Mouse (Mus musculus) forebrain, postnatal 0 days (tissue): ENCODE measurements around the gene Apobr. TPM values are rescaled to one million over a fixed set of nuclear protein-coding genes. Genes with fewer than 3 reads are reported as not detected.

Experiments used
- ATAC-seq: fragments of 200-750 bp; cut with Nextera tagmentation; 2 replicates; pipeline ENCODE4 v1.8.0; 2017; ENCODE audit warnings: mild to moderate bottlenecking, moderate library complexity
- DNase-seq: peaks from one replicate; pipeline ENCODE4 v3.0.0-alpha.2; 2015
- H3K27ac ChIP-seq: fragments of 300-500 bp; sonication (generic); 2 replicates; pipeline ENCODE4 v1.5.1; 2014; ENCODE audit warnings: low read depth, mild to moderate bottlenecking, antibody characterized with exemption, low read length, moderate library complexity, mixed read lengths
- H3K27me3 ChIP-seq: fragments of 300-500 bp; sonication (generic); 2 replicates; pipeline ENCODE4 v1.6.1; 2014; ENCODE audit warnings: mild to moderate bottlenecking, low read length, mixed read lengths; ENCODE audit not compliant: insufficient read depth
- H3K36me3 ChIP-seq: fragments of 300-500 bp; sonication (generic); 2 replicates; pipeline ENCODE4 v1.6.1; 2014; ENCODE audit warnings: mild to moderate bottlenecking, moderate library complexity; ENCODE audit not compliant: insufficient read depth
- H3K4me1 ChIP-seq: fragments of 300-500 bp; sonication (generic); 2 replicates; pipeline ENCODE4 v1.6.1; 2014; ENCODE audit warnings: antibody characterized with exemption; ENCODE audit not compliant: insufficient read depth
- H3K4me2 ChIP-seq: fragments of 300-500 bp; sonication (generic); 2 replicates; pipeline ENCODE4 v1.6.1; 2014; ENCODE audit warnings: low read depth, mild to moderate bottlenecking, moderate library complexity
- H3K4me3 ChIP-seq: fragments of 300-500 bp; sonication (generic); 2 replicates; pipeline ENCODE4 v1.5.1; 2014; ENCODE audit warnings: low read depth, low read length, mixed read lengths
- H3K9ac ChIP-seq: fragments of 300-500 bp; sonication (generic); 2 replicates; pipeline ENCODE4 v1.6.1; 2014; ENCODE audit warnings: mild to moderate bottlenecking
- H3K9me3 ChIP-seq: fragments of 300-500 bp; sonication (generic); 2 replicates; pipeline ENCODE4 v1.6.1; 2016; ENCODE audit warnings: low read length
- CTCF ChIP-seq: sonication (generic); IDR thresholded peaks from 2 replicates; pipeline ENCODE4 v1.5.1; 2016; ENCODE audit warnings: antibody characterized with exemption, control low read depth, low read depth
- WGBS: fragments of 180-500 bp; shearing (Covaris S2); extraction: QIAGEN DNeasy Blood & Tissue Kit; methylation state at CpG from one replicate; pipeline ENCODE4 v1.1.7; 2014; 5-methylcytosine and 5-hydroxymethylcytosine counted together
- polyA plus RNA-seq: library from polyadenylated mRNA; unstranded; fragments of >200 nt; fragmentation: Nextera tagmentation; extraction: Ambion mirVana; gene quantifications from 2 replicates; pipeline ENCODE4 v1.2.1, GENCODE M21; 2015
- total RNA-seq: library from RNA; depleted of rRNA; stranded (reverse); fragments of >200 nt; gene quantifications from 2 replicates; pipeline ENCODE4 v1.2.3, GENCODE M21; 2014

The Apobr gene
- total and polyA plus RNA-seq, 2 experiments from 2014 or later: 0.33 to 0.39 TPM

- Histone ChIP-seq H3K4me1 (peaks cover 9% of the 10 kb centered on the region), H3K27ac (peak overlapping the region; percentile 92), H3K9me3 (no peaks in the 10 kb centered on the region), H3K36me3 (no peaks in the 10 kb centered on the region), H3K4me3 (peak overlapping the region; percentile 66), H3K27me3 (0 out of 2 replicates have a peak, but pooled peaks cover 3% of the 10 kb centered on the region), H3K9ac (peak overlapping the region; percentile 55), H3K4me2 (peak overlapping the region; percentile 80)
- peak; percentile 94 for DNase-seq
- no peak for TF ChIP-seq CTCF
- peak; percentile 95 for ATAC-seq
- under 1% methylated on average over 22 of the region's 22 CpGs for WGBS
These were observed 1.5 kb upstream of the Apobr start for GRCm38 (mm10) chr7:126583251-126583709.

DNA sequence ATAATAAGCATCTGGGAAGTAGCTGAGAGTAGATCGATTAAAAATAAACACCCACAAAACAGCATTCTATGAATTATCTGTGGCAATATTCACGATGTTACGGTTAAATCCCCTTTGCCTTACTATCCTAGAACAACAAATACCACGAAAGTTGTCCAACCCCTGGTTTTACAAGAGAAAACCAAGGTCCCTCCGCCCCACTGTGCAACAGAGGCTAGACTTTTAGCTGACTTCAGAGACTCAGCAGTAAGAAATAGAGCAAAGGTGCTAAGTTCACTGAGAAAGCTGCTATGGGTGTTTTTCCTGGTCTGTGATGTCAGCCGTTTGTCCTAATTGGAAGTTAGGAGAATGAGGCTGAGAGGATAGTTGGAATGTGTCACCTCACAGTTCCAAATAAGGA is 981 bp upstream of the Apobr start:
- Histone ChIP-seq H3K27ac (peak overlapping the region; percentile 92; the same call in 1 of the 2 replicates), H3K9ac (peak overlapping the region; percentile 55), H3K36me3 (no peaks in the 10 kb centered on the region), H3K4me2 (peak overlapping the region; percentile 80), H3K4me3 (peak overlapping the region; percentile 66), H3K4me1 (peaks cover 9% of the 10 kb centered on the region), H3K27me3 (0 out of 2 replicates have a peak, but pooled peaks cover 3% of the 10 kb centered on the region), H3K9me3 (no peaks in the 10 kb centered on the region)
- no peak for ATAC-seq
- no peak for TF ChIP-seq CTCF
- no peak for DNase-seq
- 65% methylated on average over 6 of the region's 6 CpGs for WGBS

DNA sequence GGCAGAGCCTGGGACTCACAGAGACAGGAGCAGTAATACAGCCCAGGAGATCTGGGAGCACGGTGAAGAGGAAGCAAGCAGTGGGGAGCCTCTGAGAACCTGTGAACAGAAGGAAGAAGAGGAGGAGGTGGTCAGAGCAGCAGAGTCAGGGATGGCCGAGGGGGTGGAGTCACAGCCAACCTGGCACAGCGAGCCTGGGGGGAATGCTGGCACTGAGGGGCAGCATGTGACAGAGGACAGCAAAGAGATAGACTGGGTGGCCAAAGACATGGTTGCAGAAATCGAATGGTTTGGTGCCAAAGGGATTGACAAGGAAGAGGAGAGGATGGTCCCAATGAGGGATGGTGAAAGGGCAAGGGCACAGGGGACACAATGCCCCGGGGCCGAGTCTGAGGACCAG is 975 bp downstream of the Apobr start, which contains the start of gene Cln3:
Gene Cln3 (minus strand): TSS at position 101 of the 400 bp plus-strand sequence.
- H3K4me3 ChIP-seq: no peak within 1 kb of the TSS
- H3K9me3 ChIP-seq: no peaks in the 10 kb centered on the region
- no peak for ATAC-seq
- H3K27me3 ChIP-seq: 0 out of 2 replicates have a peak, but pooled peaks cover 3% of the 10 kb centered on the region
- DNase-seq: no peak
- WGBS: 81% methylated on average over 6 of the region's 6 CpGs
- H3K9ac ChIP-seq: no peak within 1 kb of the TSS
- no peak for TF ChIP-seq CTCF
- no peak within 1 kb of the TSS for H3K27ac ChIP-seq
- no peak within 1 kb of the TSS for H3K4me2 ChIP-seq
- H3K4me1 ChIP-seq: peaks cover 9% of the 10 kb centered on the region
- H3K36me3 ChIP-seq: no peaks in the 10 kb centered on the region

DNA sequence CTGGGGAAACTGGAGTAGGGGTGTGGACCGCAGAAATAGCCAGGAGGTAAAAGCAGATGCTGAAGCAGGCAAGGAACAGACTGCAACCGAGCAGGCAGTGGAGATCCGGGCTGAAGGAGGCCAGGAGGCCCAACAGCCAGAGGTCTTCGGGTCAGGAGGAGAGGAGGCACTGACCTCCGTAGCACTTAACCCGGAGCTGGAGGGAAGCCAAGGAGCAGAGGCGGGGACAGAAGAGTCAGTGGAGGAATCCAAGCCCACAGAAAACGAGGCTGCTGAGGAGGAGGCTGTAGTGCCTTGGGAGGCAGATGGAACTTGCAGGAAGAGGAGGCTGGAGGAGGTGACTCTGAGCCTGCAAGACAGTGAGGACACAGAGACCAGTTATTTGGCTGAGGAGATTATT is 2.1 kb downstream of the Apobr start:
- Histone ChIP-seq H3K9ac (no peak overlapping the region), H3K36me3 (no peaks in the 10 kb centered on the region), H3K27ac (no peak overlapping the region), H3K9me3 (no peaks in the 10 kb centered on the region), H3K4me3 (no peak overlapping the region), H3K27me3 (0 out of 2 replicates have a peak, but pooled peaks cover 3% of the 10 kb centered on the region), H3K4me1 (peaks cover 8% of the 10 kb centered on the region), H3K4me2 (no peak overlapping the region)
- TF ChIP-seq CTCF: no peak
- no peak for ATAC-seq
- no peak for DNase-seq
- WGBS: 68% methylated on average over 8 of the region's 8 CpGs

GRCm38 (mm10) chr7:126587779-126588178 is 3.0 kb downstream of the Apobr start:
- Histone ChIP-seq H3K4me1 (0 out of 2 replicates have a peak, but pooled peaks cover 4% of the 10 kb centered on the region), H3K9ac (no peak overlapping the region), H3K4me3 (no peak overlapping the region), H3K36me3 (no peaks in the 10 kb centered on the region), H3K4me2 (no peak overlapping the region), H3K27ac (no peak overlapping the region), H3K9me3 (no peaks in the 10 kb centered on the region), H3K27me3 (0 out of 2 replicates have a peak, but pooled peaks cover 3% of the 10 kb centered on the region)
- WGBS: 5% methylated on average over 16 of the region's 16 CpGs
- peak; percentile 55 for DNase-seq
- ATAC-seq: peak; percentile 49; the same call in 1 of the 2 replicates
- TF ChIP-seq CTCF: peak; percentile 66

DNA sequence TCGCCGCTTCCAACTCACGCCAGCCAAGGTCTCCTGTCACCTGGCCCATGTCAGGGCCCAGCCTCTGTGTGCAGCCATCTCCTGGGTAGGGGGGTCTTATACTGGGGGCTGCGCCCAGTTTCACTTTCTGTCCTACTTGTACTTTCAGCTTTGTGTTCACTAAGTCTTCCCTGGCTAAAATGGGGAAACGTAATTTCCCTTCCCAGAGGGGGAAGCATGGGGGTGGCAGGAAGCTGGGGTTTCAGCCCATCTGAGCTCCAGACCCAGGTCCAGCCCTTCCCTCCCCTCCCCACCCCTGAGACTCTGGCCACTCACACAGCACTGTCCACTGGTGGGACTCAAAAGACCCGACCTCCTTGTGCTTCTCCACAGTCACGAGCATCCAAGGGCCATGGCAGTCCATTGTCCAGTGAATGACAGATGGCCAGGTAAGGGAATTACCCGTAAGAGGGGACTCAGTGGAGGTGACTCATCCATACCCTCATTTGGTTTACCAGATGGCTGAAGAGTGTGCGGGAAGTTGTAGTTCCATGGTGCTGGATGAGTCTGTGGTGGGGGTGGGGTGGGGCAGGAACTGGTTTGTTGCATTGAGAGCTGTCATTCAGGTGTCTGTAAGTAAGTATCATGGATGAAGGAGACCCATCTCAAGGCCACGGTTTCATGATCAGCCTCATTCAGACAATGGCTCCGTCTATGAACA is 10.3 kb downstream of the Apobr start, which contains the start of gene Il27:
Gene Il27 (minus strand): TSS at position 80 of the 700 bp plus-strand sequence.
- DNase-seq (no peak), ATAC-seq (no peak)
- no peak within 1 kb of the TSS for H3K27ac ChIP-seq
- no peak within 1 kb of the TSS for H3K9ac ChIP-seq
- no peak for TF ChIP-seq CTCF
- H3K27me3 ChIP-seq: no peaks in the 10 kb centered on the region; the same call in 1 of the 2 replicates
- H3K36me3 ChIP-seq: no peaks in the 10 kb centered on the region
- no peak within 1 kb of the TSS for H3K4me3 ChIP-seq
- H3K9me3 ChIP-seq: no peaks in the 10 kb centered on the region
- H3K4me1 ChIP-seq: no peaks in the 10 kb centered on the region
- 86% methylated on average over 11 of the region's 11 CpGs for WGBS
- no peak within 1 kb of the TSS for H3K4me2 ChIP-seq

DNA sequence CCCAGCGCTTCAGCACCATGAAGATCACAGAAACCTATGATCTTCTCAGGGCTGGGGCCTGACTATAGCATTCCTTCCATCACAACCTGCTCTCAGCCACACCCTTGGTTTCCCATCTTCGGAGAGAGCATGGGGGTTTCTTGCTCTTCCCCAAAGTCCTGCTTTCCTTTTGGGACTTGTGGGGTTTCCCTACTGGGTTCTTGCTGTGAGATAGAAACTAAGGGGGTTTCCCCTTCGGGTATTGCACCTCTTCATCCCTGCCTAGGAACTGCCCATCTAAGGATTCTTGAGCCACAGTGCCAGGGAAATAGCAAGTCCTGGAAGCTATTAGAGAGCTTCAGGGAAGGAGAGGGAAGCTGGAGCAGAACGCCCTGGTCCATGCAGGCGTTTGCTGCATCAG is 11.1 kb downstream of the Apobr start:
- H3K27me3 ChIP-seq: no peaks in the 10 kb centered on the region; the same call in 1 of the 2 replicates
- 84% methylated on average over 5 of the region's 5 CpGs for WGBS
- ATAC-seq: no peak
- H3K9ac ChIP-seq: no peak overlapping the region
- TF ChIP-seq CTCF: no peak
- H3K36me3 ChIP-seq: no peaks in the 10 kb centered on the region
- H3K27ac ChIP-seq: no peak overlapping the region
- no peak for DNase-seq
- no peaks in the 10 kb centered on the region for H3K9me3 ChIP-seq
- H3K4me2 ChIP-seq: no peak overlapping the region
- no peak overlapping the region for H3K4me3 ChIP-seq
- H3K4me1 ChIP-seq: no peaks in the 10 kb centered on the region
